Mouse (Mus musculus): Measurements from ENCODE around the gene Tcirg1. TPM values are rescaled to one million over a fixed set of nuclear protein-coding genes. Genes with fewer than 3 reads are reported as not detected.

Tcirg1 gene
- polyA plus RNA-seq, 1 experiment from 2014 or later, result 53.7 TPM

- WGBS, result 75% methylated on average over 2 of the region's 2 CpGs
- H3K9me3 ChIP-seq, result no peaks in the 10 kb centered on the region
These were observed 57.7 kb downstream of the Tcirg1 start for GRCm38 (mm10) chr19:3849251-3849650.

GRCm38 (mm10) chr19:3848207-3848808 lies 58.6 kb downstream of the Tcirg1 start:
- Histone ChIP-seq H3K4me3 (no peak overlapping the region), H3K27me3 (no peaks in the 10 kb centered on the region), H3K9me3 (no peaks in the 10 kb centered on the region), H3K36me3 (no peaks in the 10 kb centered on the region), H3K4me2 (no peak overlapping the region), H3K9ac (no peak overlapping the region), H3K4me1 (peaks cover 9% of the 10 kb centered on the region), H3K27ac (no peak overlapping the region)
- WGBS, result 74% methylated on average over 7 of the region's 7 CpGs
- ATAC-seq (ENCODE audit: insufficient number of reproducible peaks, insufficient read depth, low FRiP score, low TSS enrichment, low read depth), result no peak

More at GRCm38 (mm10) chr19:3849251-3849650, 57.7 kb downstream of the Tcirg1 start:
- no peak overlapping the region for H3K4me2 ChIP-seq
- H3K9ac ChIP-seq, result no peak overlapping the region
- ATAC-seq (ENCODE audit: insufficient number of reproducible peaks, insufficient read depth, low FRiP score, low TSS enrichment, low read depth), result no peak
- peaks cover 17% of the 10 kb centered on the region for H3K4me1 ChIP-seq
- no peaks in the 10 kb centered on the region for H3K36me3 ChIP-seq
- H3K4me3 ChIP-seq, result no peak overlapping the region
- no peaks in the 10 kb centered on the region for H3K27me3 ChIP-seq
- no peak overlapping the region for H3K27ac ChIP-seq

GRCm38 (mm10) chr19:3847711-3848110 lies 59.2 kb downstream of the Tcirg1 start:
- H3K4me3 ChIP-seq, result no peak overlapping the region
- 85% methylated on average over 5 of the region's 5 CpGs for WGBS
- ATAC-seq (ENCODE audit: insufficient number of reproducible peaks, insufficient read depth, low FRiP score, low TSS enrichment, low read depth), result no peak
- H3K9me3 ChIP-seq, result no peaks in the 10 kb centered on the region
- no peaks in the 10 kb centered on the region for H3K36me3 ChIP-seq
- no peak overlapping the region for H3K27ac ChIP-seq
- H3K9ac ChIP-seq, result no peak overlapping the region
- H3K27me3 ChIP-seq, result no peaks in the 10 kb centered on the region
- H3K4me2 ChIP-seq, result no peak overlapping the region
- peaks cover 6% of the 10 kb centered on the region for H3K4me1 ChIP-seq

GRCm38 (mm10) chr19:3846676-3847604 lies 60.0 kb downstream of the Tcirg1 start:
- 77% methylated on average over 10 of the region's 10 CpGs for WGBS
- Histone ChIP-seq H3K36me3 (no peaks in the 10 kb centered on the region), H3K9me3 (no peaks in the 10 kb centered on the region), H3K9ac (no peak overlapping the region), H3K4me3 (no peak overlapping the region), H3K4me2 (no peak overlapping the region), H3K4me1 (peaks cover 6% of the 10 kb centered on the region), H3K27ac (no peak overlapping the region), H3K27me3 (no peaks in the 10 kb centered on the region)
- no peak for ATAC-seq (ENCODE audit: insufficient number of reproducible peaks, insufficient read depth, low FRiP score, low TSS enrichment, low read depth)

Other genes with a start within 250 kb of the Tcirg1 start
- 7.3 and 7.9 TPM in 2 replicates for gene Lrp5, start 220.6 kb downstream of the Tcirg1 start, polyA plus RNA-seq (2015; fragmentation: Nextera tagmentation; extraction: Ambion mirVana)
- 47.5 and 47.6 TPM in 2 replicates for gene 1810055G02Rik, start 198.8 kb downstream of the Tcirg1 start, polyA plus RNA-seq (2015; fragmentation: Nextera tagmentation; extraction: Ambion mirVana)
- gene Kmt5b, start 139.7 kb downstream of the Tcirg1 start, polyA plus RNA-seq (2015; fragmentation: Nextera tagmentation; extraction: Ambion mirVana), result 34.1 and 36.0 TPM in 2 replicates
- gene Chka, start 55.4 kb downstream of the Tcirg1 start, polyA plus RNA-seq (2015; fragmentation: Nextera tagmentation; extraction: Ambion mirVana), result 54.8 and 56.5 TPM in 2 replicates
- gene Ndufs8, start 5.6 kb upstream of the Tcirg1 start, polyA plus RNA-seq (2015; fragmentation: Nextera tagmentation; extraction: Ambion mirVana), result 258 and 278 TPM in 2 replicates
- 1.6 and 1.7 TPM in 2 replicates for gene Aldh3b1, start 22.7 kb upstream of the Tcirg1 start, polyA plus RNA-seq (2015; fragmentation: Nextera tagmentation; extraction: Ambion mirVana)
- gene Unc93b1, start 28.1 kb upstream of the Tcirg1 start, polyA plus RNA-seq (2015; fragmentation: Nextera tagmentation; extraction: Ambion mirVana), result 15.8 and 16.6 TPM in 2 replicates
- 0.24 TPM in 1 of 2 replicates, not detected in the other for gene Aldh3b3, start 51.5 kb upstream of the Tcirg1 start, polyA plus RNA-seq (2015; fragmentation: Nextera tagmentation; extraction: Ambion mirVana)
- 7.9 and 8.2 TPM in 2 replicates for gene Aldh3b2, start 65.2 kb upstream of the Tcirg1 start, polyA plus RNA-seq (2015; fragmentation: Nextera tagmentation; extraction: Ambion mirVana)
- gene Acy3, start 79.4 kb upstream of the Tcirg1 start, polyA plus RNA-seq (2015; fragmentation: Nextera tagmentation; extraction: Ambion mirVana), result 3.1 and 3.7 TPM in 2 replicates
- gene Tbx10, start 85.6 kb upstream of the Tcirg1 start, polyA plus RNA-seq (2015; fragmentation: Nextera tagmentation; extraction: Ambion mirVana), result not detected in 2 replicates
- gene Nudt8, start 93.4 kb upstream of the Tcirg1 start, polyA plus RNA-seq (2015; fragmentation: Nextera tagmentation; extraction: Ambion mirVana), result 36.5 and 37.8 TPM in 2 replicates
- 5.6 and 6.5 TPM in 2 replicates for gene Gm49405, start 93.5 kb upstream of the Tcirg1 start, polyA plus RNA-seq (2015; fragmentation: Nextera tagmentation; extraction: Ambion mirVana)
- 7.3 and 8.1 TPM in 2 replicates for gene Doc2g, start 96.2 kb upstream of the Tcirg1 start, polyA plus RNA-seq (2015; fragmentation: Nextera tagmentation; extraction: Ambion mirVana)
- gene Ndufv1, start 105.7 kb upstream of the Tcirg1 start, polyA plus RNA-seq (2015; fragmentation: Nextera tagmentation; extraction: Ambion mirVana), result 178 and 206 TPM in 2 replicates
- gene Gstp1, start 130.9 kb upstream of the Tcirg1 start, polyA plus RNA-seq (2015; fragmentation: Nextera tagmentation; extraction: Ambion mirVana), result 535 and 609 TPM in 2 replicates
- gene Gstp2, start 138.9 kb upstream of the Tcirg1 start, polyA plus RNA-seq (2015; fragmentation: Nextera tagmentation; extraction: Ambion mirVana), result 1.2 and 3.4 TPM in 2 replicates
- 0.32 and 0.41 TPM in 2 replicates for gene Gstp3, start 152.4 kb upstream of the Tcirg1 start, polyA plus RNA-seq (2015; fragmentation: Nextera tagmentation; extraction: Ambion mirVana)
- not detected in 2 replicates for gene Cabp2, start 174.4 kb upstream of the Tcirg1 start, polyA plus RNA-seq (2015; fragmentation: Nextera tagmentation; extraction: Ambion mirVana)
- 55.6 and 62.3 TPM in 2 replicates for gene Cdk2ap2, start 190.0 kb upstream of the Tcirg1 start, polyA plus RNA-seq (2015; fragmentation: Nextera tagmentation; extraction: Ambion mirVana)
- gene Pitpnm1, start 192.9 kb upstream of the Tcirg1 start, polyA plus RNA-seq (2015; fragmentation: Nextera tagmentation; extraction: Ambion mirVana), result 6.4 and 8.3 TPM in 2 replicates
- 97.6 and 107 TPM in 2 replicates for gene Aip, start 218.7 kb upstream of the Tcirg1 start, polyA plus RNA-seq (2015; fragmentation: Nextera tagmentation; extraction: Ambion mirVana)
- not detected in 2 replicates for gene Gpr152, start 232.7 kb upstream of the Tcirg1 start, polyA plus RNA-seq (2015; fragmentation: Nextera tagmentation; extraction: Ambion mirVana)
- not detected in 2 replicates for gene Cabp4, start 236.9 kb upstream of the Tcirg1 start, polyA plus RNA-seq (2015; fragmentation: Nextera tagmentation; extraction: Ambion mirVana)
- 129 and 150 TPM in 2 replicates for gene Coro1b, start 241.5 kb upstream of the Tcirg1 start, polyA plus RNA-seq (2015; fragmentation: Nextera tagmentation; extraction: Ambion mirVana)
- 2.8 and 3.0 TPM in 2 replicates for gene Ptprcap, start 246.5 kb upstream of the Tcirg1 start, polyA plus RNA-seq (2015; fragmentation: Nextera tagmentation; extraction: Ambion mirVana)

All from embryonic facial prominence, embryonic 13.5 days (tissue).